Mouse (Mus musculus) heart, embryonic 13.5 days (tissue): ENCODE results near the gene Serpinf1. TPM values are rescaled to one million over a fixed set of nuclear protein-coding genes. Genes with fewer than 3 reads are reported as not detected.

Experiments used
- ATAC-seq: fragments of 200-750 bp; cut with Nextera tagmentation; 2 replicates; pipeline ENCODE4 v1.8.0; 2017; ENCODE audit warnings: moderate TSS enrichment; ENCODE audit not compliant: insufficient number of reproducible peaks, low FRiP score, low TSS enrichment; ENCODE audit errors: extremely low read depth
- H3K27ac ChIP-seq: fragments of 300-500 bp; sonication (generic); replicated peaks from 2 replicates; pipeline ENCODE4 v1.5.1; 2015; ENCODE audit warnings: moderate library complexity, mild to moderate bottlenecking, inconsistent platforms
- H3K27me3 ChIP-seq: fragments of 300-500 bp; sonication (generic); replicated peaks from 2 replicates; pipeline ENCODE4 v1.6.1; 2015; ENCODE audit warnings: mild to moderate bottlenecking, inconsistent platforms
- H3K36me3 ChIP-seq: fragments of 300-500 bp; sonication (generic); 2 replicates; pipeline ENCODE4 v1.6.1; 2015; ENCODE audit warnings: mild to moderate bottlenecking, inconsistent platforms
- H3K4me1 ChIP-seq: fragments of 300-500 bp; sonication (generic); 2 replicates; pipeline ENCODE4 v1.6.1; 2015; ENCODE audit warnings: inconsistent platforms
- H3K4me2 ChIP-seq: fragments of 300-500 bp; sonication (generic); 2 replicates; pipeline ENCODE4 v1.6.1; 2015; ENCODE audit warnings: inconsistent platforms, mild to moderate bottlenecking, moderate library complexity
- H3K4me3 ChIP-seq: fragments of 300-500 bp; sonication (generic); 2 replicates; pipeline ENCODE4 v1.5.1; 2015; ENCODE audit warnings: moderate library complexity, mild to moderate bottlenecking, inconsistent platforms
- H3K9ac ChIP-seq: fragments of 300-500 bp; sonication (generic); 2 replicates; pipeline ENCODE4 v1.6.1; 2015; ENCODE audit warnings: inconsistent platforms, mild to moderate bottlenecking, moderate library complexity
- H3K9me3 ChIP-seq: fragments of 300-500 bp; sonication (generic); 2 replicates; pipeline ENCODE4 v1.6.1; 2016; ENCODE audit warnings: inconsistent platforms
- WGBS: fragments of 180-500 bp; shearing (Covaris S2); methylation state at CpG from one replicate; pipeline ENCODE4 v1.1.7; 2015; ENCODE audit warnings: mixed read lengths; 5-methylcytosine and 5-hydroxymethylcytosine counted together
- polyA plus RNA-seq: library from polyadenylated mRNA; unstranded; fragments of >200 nt; fragmentation: Nextera tagmentation; extraction: Ambion mirVana; gene quantifications from 2 replicates; pipeline ENCODE4 v1.2.1, GENCODE M21; 2015

Serpinf1 gene
- polyA plus RNA-seq, 1 experiment from 2014 or later: 34.2 TPM

- WGBS: 73% methylated on average over 10 of the region's 10 CpGs
- Histone ChIP-seq H3K27me3 (no peaks in the 10 kb centered on the region), H3K4me2 (peak overlapping the region; percentile 100), H3K27ac (peak overlapping the region; percentile 80), H3K9ac (peak overlapping the region; percentile 88), H3K4me3 (peak overlapping the region; percentile 65), H3K4me1 (peaks cover 45% of the 10 kb centered on the region), H3K36me3 (peaks cover 15% of the 10 kb centered on the region; the same call in 1 of the 2 replicates), H3K9me3 (no peaks in the 10 kb centered on the region)
- ATAC-seq: no peak
Observed at GRCm38 (mm10) chr11:75455041-75455736, 32.7 kb upstream of the Serpinf1 start.

- WGBS: 2% methylated on average over 56 of the region's 56 CpGs
Observed at GRCm38 (mm10) chr11:75453991-75454930, 31.8 kb upstream of the Serpinf1 start, which contains the start of gene Wdr81. TSS of gene Wdr81 (minus strand) at chr11:75454717.

DNA sequence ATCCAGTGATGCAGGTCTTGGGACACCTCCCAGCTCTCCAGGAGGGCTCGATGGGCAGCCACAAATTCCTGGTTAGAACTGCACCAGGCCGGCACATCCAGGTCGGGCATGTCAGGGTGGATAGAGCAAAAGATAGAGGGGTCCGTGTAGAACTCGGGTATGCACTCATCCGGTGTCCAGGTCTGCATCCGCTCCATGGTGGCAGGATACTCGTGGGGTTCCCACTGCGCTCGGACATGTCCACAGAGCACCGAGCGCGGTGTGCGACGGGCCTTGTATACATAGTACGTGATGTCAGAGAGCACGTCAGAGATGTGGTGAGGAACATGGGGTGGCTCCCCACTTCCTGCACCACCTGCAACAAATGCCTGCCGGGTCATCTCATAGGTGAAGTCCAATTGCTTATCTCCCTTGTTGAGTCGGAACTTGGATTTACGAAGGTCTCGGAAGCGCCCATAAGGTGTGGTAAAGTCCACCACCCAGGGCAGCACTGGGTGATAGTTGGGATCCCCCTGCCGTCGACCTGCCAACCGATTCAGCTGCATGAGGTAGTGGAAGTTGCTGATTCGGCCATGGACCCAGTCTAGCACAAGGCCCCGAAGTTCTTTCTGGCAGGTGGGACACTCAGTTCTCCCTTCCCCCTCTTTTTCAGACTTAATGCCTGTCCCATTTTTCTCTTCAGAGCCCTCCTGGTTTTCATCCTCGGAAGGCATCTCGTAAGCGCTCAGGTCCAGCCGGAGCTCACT is 30.5 kb upstream of the Serpinf1 start:
- no peak for ATAC-seq
- Histone ChIP-seq H3K4me2 (peak overlapping the region; percentile 100), H3K36me3 (peaks cover 33% of the 10 kb centered on the region), H3K27ac (no peak overlapping the region), H3K9me3 (no peaks in the 10 kb centered on the region), H3K4me3 (peak overlapping the region; percentile 65; the same call in 1 of the 2 replicates), H3K9ac (peak overlapping the region; percentile 88; the same call in 1 of the 2 replicates), H3K4me1 (peaks cover 35% of the 10 kb centered on the region), H3K27me3 (no peaks in the 10 kb centered on the region)
- WGBS: 88% methylated on average over 31 of the region's 31 CpGs

More at GRCm38 (mm10) chr11:75453991-75454930, 31.8 kb upstream of the Serpinf1 start, which contains the start of gene Wdr81:
- Histone ChIP-seq H3K27ac (peak within 1 kb of the TSS; percentile 80), H3K4me2 (peak within 1 kb of the TSS; percentile 100), H3K4me1 (peaks cover 41% of the 10 kb centered on the region), H3K27me3 (no peaks in the 10 kb centered on the region), H3K36me3 (peaks cover 20% of the 10 kb centered on the region), H3K9ac (peak within 1 kb of the TSS; percentile 88), H3K9me3 (no peaks in the 10 kb centered on the region), H3K4me3 (peak within 1 kb of the TSS; percentile 65)
- peak; percentile 90 for ATAC-seq

- Histone ChIP-seq H3K4me1 (peaks cover 35% of the 10 kb centered on the region), H3K9ac (no peak overlapping the region), H3K27me3 (no peaks in the 10 kb centered on the region), H3K4me3 (no peak overlapping the region), H3K9me3 (no peaks in the 10 kb centered on the region), H3K27ac (no peak overlapping the region), H3K4me2 (no peak overlapping the region), H3K36me3 (peaks cover 42% of the 10 kb centered on the region)
- ATAC-seq: no peak
- 86% methylated on average over 8 of the region's 8 CpGs for WGBS
Observed at GRCm38 (mm10) chr11:75452081-75452480, 29.6 kb upstream of the Serpinf1 start.

- Histone ChIP-seq H3K36me3 (peaks cover 53% of the 10 kb centered on the region), H3K9ac (peak overlapping the region; percentile 61), H3K27ac (no peak overlapping the region), H3K27me3 (no peaks in the 10 kb centered on the region), H3K4me2 (peak overlapping the region; percentile 34), H3K4me3 (0 out of 2 replicates have a peak overlapping the region, but pooled peaks have one; percentile 5), H3K9me3 (no peaks in the 10 kb centered on the region), H3K4me1 (peaks cover 35% of the 10 kb centered on the region)
- 75% methylated on average over 15 of the region's 15 CpGs for WGBS
- no peak for ATAC-seq
Observed at GRCm38 (mm10) chr11:75450936-75451335, 28.4 kb upstream of the Serpinf1 start.

DNA sequence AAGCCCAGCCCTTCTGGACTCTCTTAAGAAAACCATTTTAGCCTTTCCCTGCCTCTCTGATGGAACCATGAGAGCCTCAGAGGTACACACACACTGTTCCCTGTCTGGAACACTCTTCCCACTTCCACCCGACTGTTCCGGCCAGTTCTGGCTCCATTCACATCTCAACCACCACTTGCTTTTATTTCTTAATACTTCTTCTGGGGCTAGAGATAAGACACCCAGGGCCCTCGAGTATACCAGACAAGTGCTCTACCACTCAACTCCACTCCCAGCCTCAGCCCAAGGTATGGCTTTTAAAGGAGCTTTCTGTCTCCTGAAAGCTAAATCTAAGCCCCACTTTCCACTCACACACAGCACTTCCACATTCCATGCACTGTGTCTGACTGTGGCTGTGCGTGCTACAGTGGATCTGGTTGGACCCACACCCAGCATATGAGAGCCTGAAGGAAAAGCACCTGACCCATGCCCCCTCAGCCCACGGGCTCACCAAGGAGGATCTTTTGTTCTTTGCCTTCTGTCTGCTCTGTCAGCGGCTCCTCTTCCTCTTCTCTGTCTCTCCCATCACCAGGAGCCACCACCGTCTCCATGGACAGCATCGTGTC is 27.9 kb upstream of the Serpinf1 start:
- WGBS: 68% methylated on average over 8 of the region's 8 CpGs
- H3K4me3 ChIP-seq: 0 out of 2 replicates have a peak overlapping the region, but pooled peaks have one; percentile 5
- ATAC-seq: no peak
- H3K27ac ChIP-seq: no peak overlapping the region
- H3K36me3 ChIP-seq: peaks cover 58% of the 10 kb centered on the region
- H3K9ac ChIP-seq: peak overlapping the region; percentile 61; the same call in 1 of the 2 replicates
- H3K4me2 ChIP-seq: peak overlapping the region; percentile 34
- no peaks in the 10 kb centered on the region for H3K9me3 ChIP-seq
- no peaks in the 10 kb centered on the region for H3K27me3 ChIP-seq
- peaks cover 35% of the 10 kb centered on the region for H3K4me1 ChIP-seq

DNA sequence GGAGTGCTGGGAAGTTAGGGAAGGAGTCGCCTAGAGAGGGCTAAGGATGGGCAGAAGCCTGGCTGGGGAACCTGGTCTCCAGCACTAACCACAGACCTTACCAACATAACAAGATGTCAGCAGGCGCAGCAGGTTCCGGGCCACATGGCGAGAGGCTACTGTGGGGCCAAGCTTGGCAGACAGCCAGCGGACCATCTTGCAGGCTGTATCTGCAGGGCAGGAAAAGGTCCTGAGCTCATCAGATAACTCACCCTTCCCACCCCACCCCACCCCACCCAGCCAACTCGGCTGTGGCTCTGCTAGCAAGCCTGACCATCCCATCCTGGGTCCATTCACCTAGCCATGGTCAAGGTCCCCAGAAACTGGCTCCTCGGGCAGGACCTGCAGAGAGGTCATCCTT is 27.2 kb upstream of the Serpinf1 start:
- WGBS: 62% methylated on average over 7 of the region's 7 CpGs
- Histone ChIP-seq H3K4me2 (peak overlapping the region; percentile 34), H3K4me3 (0 out of 2 replicates have a peak overlapping the region, but pooled peaks have one; percentile 4), H3K27me3 (no peaks in the 10 kb centered on the region), H3K36me3 (peaks cover 65% of the 10 kb centered on the region), H3K9me3 (no peaks in the 10 kb centered on the region), H3K4me1 (peaks cover 29% of the 10 kb centered on the region), H3K27ac (no peak overlapping the region), H3K9ac (peak overlapping the region; percentile 21; the same call in 1 of the 2 replicates)
- ATAC-seq: no peak

DNA sequence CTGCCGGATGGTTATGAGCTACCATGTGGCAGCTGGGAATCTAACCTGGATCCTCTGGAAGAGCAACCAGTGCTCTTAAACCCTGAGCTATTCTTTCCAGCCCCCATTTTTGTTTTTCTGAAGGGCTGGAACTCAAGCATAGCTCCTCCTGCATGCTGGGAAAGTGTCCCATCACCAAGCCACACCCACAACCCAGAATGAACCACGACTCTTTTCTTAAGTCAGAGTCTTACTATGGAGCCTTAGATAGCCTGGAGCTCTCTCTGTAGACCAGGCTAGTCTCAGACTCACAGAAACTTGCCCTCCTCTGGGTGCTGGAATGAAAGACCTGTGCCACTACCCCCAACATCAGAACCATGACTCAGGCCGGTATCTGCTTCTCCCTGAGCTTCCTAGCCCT is 26.1 kb upstream of the Serpinf1 start:
- no peak for ATAC-seq
- Histone ChIP-seq H3K27me3 (no peaks in the 10 kb centered on the region), H3K9me3 (no peaks in the 10 kb centered on the region), H3K4me2 (peak overlapping the region; percentile 34; the same call in 1 of the 2 replicates), H3K27ac (no peak overlapping the region), H3K9ac (no peak overlapping the region), H3K4me3 (no peak overlapping the region), H3K36me3 (peaks cover 76% of the 10 kb centered on the region), H3K4me1 (peaks cover 22% of the 10 kb centered on the region)
- 75% methylated on average over 3 of the region's 3 CpGs for WGBS

GRCm38 (mm10) chr11:75443711-75444110 is 21.2 kb upstream of the Serpinf1 start:
- Histone ChIP-seq H3K36me3 (peaks cover 73% of the 10 kb centered on the region), H3K4me1 (no peaks in the 10 kb centered on the region), H3K27ac (no peak overlapping the region), H3K9me3 (no peaks in the 10 kb centered on the region), H3K4me2 (no peak overlapping the region), H3K4me3 (no peak overlapping the region), H3K9ac (no peak overlapping the region), H3K27me3 (no peaks in the 10 kb centered on the region)
- 66% methylated on average over 8 of the region's 8 CpGs for WGBS
- ATAC-seq: no peak

GRCm38 (mm10) chr11:75441601-75442000 is 19.1 kb upstream of the Serpinf1 start:
- no peak for ATAC-seq
- no peaks in the 10 kb centered on the region for H3K27me3 ChIP-seq
- H3K4me3 ChIP-seq: no peak overlapping the region
- H3K9me3 ChIP-seq: no peaks in the 10 kb centered on the region
- H3K27ac ChIP-seq: no peak overlapping the region
- peaks cover 52% of the 10 kb centered on the region for H3K36me3 ChIP-seq
- 88% methylated on average over 16 of the region's 16 CpGs for WGBS
- H3K4me1 ChIP-seq: 0 out of 2 replicates have a peak, but pooled peaks cover 5% of the 10 kb centered on the region
- H3K9ac ChIP-seq: no peak overlapping the region
- no peak overlapping the region for H3K4me2 ChIP-seq
